Mouse (Mus musculus) adrenal gland, adult 10 weeks (tissue): Measurements from ENCODE around the gene Prss42. TPM values are rescaled to one million over a fixed set of nuclear protein-coding genes. Genes with fewer than 3 reads are reported as not detected.

Experiments
- polyA plus RNA-seq: library from polyadenylated mRNA; stranded (reverse); fragments of 350-450 nt; fragmentation: Illumina TruSeq; extraction: RNeasy Lipid Tissue Mini Kit (QIAGEN cat#74804); gene quantifications from one replicate; pipeline ENCODE4 v1.2.3, GENCODE M21; 2014; ENCODE audit warnings: low read depth, low replicate concordance

Prss42 gene
- not detected for polyA plus RNA-seq

GRCm38 (mm10) chr9:110797866-110798265 lies at the start of gene Prss42:
TSS of gene Prss42 (plus strand) at chr9:110798166.

DNA sequence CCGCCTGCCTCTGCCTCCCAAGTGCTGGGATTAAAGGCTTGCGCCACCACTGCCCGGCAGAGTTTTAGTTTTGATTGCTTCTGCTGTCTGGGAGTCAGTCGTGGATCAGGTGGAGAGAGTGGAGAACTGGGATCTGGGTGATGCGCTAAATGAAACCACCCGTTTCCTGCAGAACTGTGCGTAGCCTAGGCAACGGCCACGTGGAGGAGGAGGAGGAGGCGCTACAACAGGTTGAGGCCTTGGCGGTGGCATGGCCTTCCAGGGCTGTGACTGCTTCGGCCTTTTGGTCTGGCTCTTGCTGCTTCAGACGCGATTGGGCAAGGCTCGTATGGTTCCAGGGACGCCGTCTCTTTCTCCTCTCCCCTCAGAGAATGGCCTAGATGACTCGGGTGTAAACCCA lies 15.8 kb downstream of the Prss42 start, which contains the start of gene Prss44:
Prss44 (plus strand) TSS at position 206 of the 400 bp plus-strand sequence.

DNA sequence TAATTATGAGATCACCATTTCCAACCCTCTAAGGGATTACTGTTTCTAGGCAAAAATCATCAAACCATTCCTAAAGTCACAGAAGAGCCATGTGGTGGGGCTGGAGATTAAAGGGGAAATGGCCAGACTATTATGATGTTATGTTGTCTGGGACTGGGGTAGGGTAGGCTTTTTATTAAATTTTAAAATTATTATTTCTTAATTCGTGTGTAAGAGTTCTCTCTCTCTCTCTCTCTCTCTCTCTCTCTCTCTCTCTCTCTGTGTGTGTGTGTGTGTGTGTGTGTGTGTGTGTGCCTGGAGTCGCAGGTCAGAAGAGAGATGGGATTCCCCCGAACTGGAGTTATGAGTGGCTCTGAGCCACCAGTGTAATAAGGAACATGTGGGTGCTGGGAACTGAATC lies 28.4 kb downstream of the Prss42 start, which contains the start of gene Prss43:
Prss43 (plus strand) TSS at position 301 of the 400 bp plus-strand sequence.

GRCm38 (mm10) chr9:110834411-110834810 lies 36.4 kb downstream of the Prss42 start, which contains the start of gene Prss45:
TSS of gene Prss45 (plus strand) at chr9:110834588.

GRCm38 (mm10) chr9:110844206-110844605 lies 46.2 kb downstream of the Prss42 start, which contains the start of gene Prss46:
TSS of gene Prss46 (plus strand) at chr9:110844506.

Other genes starting within 250 kb of the Prss42 start
- 0.82 TPM for gene Nradd, start 173.7 kb upstream of the Prss42 start, polyA plus RNA-seq
- gene Nbeal2, start 144.0 kb upstream of the Prss42 start, polyA plus RNA-seq: not detected
- not detected for gene Ccdc12, start 141.7 kb upstream of the Prss42 start, polyA plus RNA-seq
- not detected for gene Myl3, start 56.3 kb upstream of the Prss42 start, polyA plus RNA-seq
- not detected for gene Pth1r, start 51.0 kb upstream of the Prss42 start, polyA plus RNA-seq
- gene Prss44, start 15.8 kb downstream of the Prss42 start, polyA plus RNA-seq: not detected
- gene Prss43, start 28.5 kb downstream of the Prss42 start, polyA plus RNA-seq: not detected
- not detected for gene Prss45, start 36.4 kb downstream of the Prss42 start, polyA plus RNA-seq
- not detected for gene Prss46, start 46.3 kb downstream of the Prss42 start, polyA plus RNA-seq
- gene Prss50, start 59.8 kb downstream of the Prss42 start, polyA plus RNA-seq: not detected
- gene Als2cl, start 81.7 kb downstream of the Prss42 start, polyA plus RNA-seq: 2.3 TPM
- 0.87 TPM for gene Tmie, start 81.9 kb downstream of the Prss42 start, polyA plus RNA-seq
- gene Fam240a, start 118.7 kb downstream of the Prss42 start, polyA plus RNA-seq: not detected
- 0.41 TPM for gene Tdgf1, start 148.0 kb downstream of the Prss42 start, polyA plus RNA-seq
- 36.4 TPM for gene Lrrc2, start 153.4 kb downstream of the Prss42 start, polyA plus RNA-seq
- gene Rtp3, start 192.4 kb downstream of the Prss42 start, polyA plus RNA-seq: 3.6 TPM
- gene Ltf, start 221.1 kb downstream of the Prss42 start, polyA plus RNA-seq: 4.1 TPM